Mouse (Mus musculus) neural tube, embryonic 12.5 days (tissue): ENCODE data around the gene Ppargc1a. TPM values are rescaled to one million over a fixed set of nuclear protein-coding genes. Genes with fewer than 3 reads are reported as not detected.

ENCODE experiments used
- ATAC-seq: fragments of 200-750 bp; cut with Nextera tagmentation; 2 replicates; pipeline ENCODE4 v1.8.0; 2017; ENCODE audit warnings: low read depth, mild to moderate bottlenecking, moderate TSS enrichment, moderate library complexity; ENCODE audit not compliant: low FRiP score
- H3K27ac ChIP-seq: fragments of 300-500 bp; sonication (generic); 2 replicates; pipeline ENCODE4 v1.5.1; 2016
- H3K27me3 ChIP-seq: fragments of 300-500 bp; sonication (generic); replicated peaks from 2 replicates; pipeline ENCODE4 v1.6.1; 2016; ENCODE audit warnings: mild to moderate bottlenecking
- H3K36me3 ChIP-seq: fragments of 300-500 bp; sonication (generic); 2 replicates; pipeline ENCODE4 v1.6.1; 2016; ENCODE audit warnings: mild to moderate bottlenecking
- H3K4me1 ChIP-seq: fragments of 300-500 bp; sonication (generic); 2 replicates; pipeline ENCODE4 v1.6.1; 2016
- H3K4me2 ChIP-seq: fragments of 300-500 bp; sonication (generic); replicated peaks from 2 replicates; pipeline ENCODE4 v1.6.1; 2016; ENCODE audit warnings: mild to moderate bottlenecking
- H3K4me3 ChIP-seq: fragments of 300-500 bp; sonication (generic); 2 replicates; pipeline ENCODE4 v1.5.1; 2016
- H3K9ac ChIP-seq: fragments of 300-500 bp; sonication (generic); 2 replicates; pipeline ENCODE4 v1.6.1; 2016; ENCODE audit warnings: mild to moderate bottlenecking
- H3K9me3 ChIP-seq: fragments of 300-500 bp; sonication (generic); 2 replicates; pipeline ENCODE4 v1.6.1; 2016; ENCODE audit warnings: mild to moderate bottlenecking
- WGBS: fragments of 180-500 bp; shearing (Covaris S2); methylation state at CpG from one replicate; pipeline ENCODE4 v1.1.7; 2016; 5-methylcytosine and 5-hydroxymethylcytosine counted together
- polyA plus RNA-seq: library from polyadenylated mRNA; unstranded; fragments of >200 nt; fragmentation: Nextera tagmentation; extraction: Ambion mirVana; gene quantifications from 2 replicates; pipeline ENCODE4 v1.2.1, GENCODE M21; 2016

Gene Ppargc1a
- polyA plus RNA-seq, 1 experiment from 2014 or later, result 4.2 TPM

DNA sequence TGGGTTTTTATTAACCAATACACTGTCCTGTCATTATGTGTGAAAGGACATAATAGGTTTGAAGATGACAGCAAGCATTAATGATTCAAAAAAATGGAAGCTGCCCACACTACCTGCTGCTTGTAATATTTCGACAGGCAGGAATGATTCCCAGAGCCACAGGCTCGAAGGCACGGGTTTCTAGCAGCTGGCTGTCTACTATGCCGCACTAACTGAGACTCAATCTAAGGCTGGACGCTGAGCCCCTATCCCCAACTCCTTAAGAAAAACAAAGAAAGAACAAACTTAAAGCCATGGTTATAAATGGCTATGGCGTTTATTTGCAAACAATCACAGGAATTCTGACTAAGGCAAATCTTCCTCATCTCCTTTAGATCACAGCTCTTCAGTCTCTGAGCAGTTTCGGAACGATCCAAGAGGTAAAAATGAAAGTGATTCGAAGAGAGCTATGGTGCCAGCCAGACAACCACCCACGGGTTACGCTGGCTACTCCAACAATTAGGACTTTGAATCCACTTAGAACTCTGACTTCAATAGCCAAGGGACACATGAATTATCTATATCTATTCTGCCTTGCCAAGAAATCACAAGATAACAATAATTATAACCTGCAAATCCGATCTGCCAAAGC, 15.6 kb downstream of the Ppargc1a start:
- Histone ChIP-seq H3K36me3 (no peaks in the 10 kb centered on the region), H3K9ac (peak overlapping the region; percentile 45; the same call in 1 of the 2 replicates), H3K4me2 (peak overlapping the region; percentile 71), H3K27me3 (no peaks in the 10 kb centered on the region), H3K4me3 (peak overlapping the region; percentile 41), H3K9me3 (no peaks in the 10 kb centered on the region), H3K27ac (no peak overlapping the region), H3K4me1 (peaks cover 9% of the 10 kb centered on the region)
- ATAC-seq, result peak; percentile 41; the same call in 1 of the 2 replicates
- WGBS, result 12% methylated on average over 12 of the region's 12 CpGs

GRCm38 (mm10) chr5:51547442-51548035, 20.0 kb downstream of the Ppargc1a start:
- Histone ChIP-seq H3K4me1 (no peaks in the 10 kb centered on the region), H3K4me3 (no peak overlapping the region), H3K27me3 (no peaks in the 10 kb centered on the region), H3K4me2 (no peak overlapping the region), H3K27ac (no peak overlapping the region), H3K36me3 (no peaks in the 10 kb centered on the region), H3K9me3 (no peaks in the 10 kb centered on the region), H3K9ac (no peak overlapping the region)
- no peak for ATAC-seq
- WGBS, result 75% methylated on average over 6 of the region's 6 CpGs

GRCm38 (mm10) chr5:51546817-51547216, 20.7 kb downstream of the Ppargc1a start:
- 88% methylated on average over 3 of the region's 3 CpGs for WGBS
- Histone ChIP-seq H3K9me3 (no peaks in the 10 kb centered on the region), H3K9ac (no peak overlapping the region), H3K4me1 (no peaks in the 10 kb centered on the region), H3K4me3 (no peak overlapping the region), H3K27ac (no peak overlapping the region), H3K36me3 (no peaks in the 10 kb centered on the region), H3K4me2 (no peak overlapping the region), H3K27me3 (no peaks in the 10 kb centered on the region)
- ATAC-seq, result no peak

DNA sequence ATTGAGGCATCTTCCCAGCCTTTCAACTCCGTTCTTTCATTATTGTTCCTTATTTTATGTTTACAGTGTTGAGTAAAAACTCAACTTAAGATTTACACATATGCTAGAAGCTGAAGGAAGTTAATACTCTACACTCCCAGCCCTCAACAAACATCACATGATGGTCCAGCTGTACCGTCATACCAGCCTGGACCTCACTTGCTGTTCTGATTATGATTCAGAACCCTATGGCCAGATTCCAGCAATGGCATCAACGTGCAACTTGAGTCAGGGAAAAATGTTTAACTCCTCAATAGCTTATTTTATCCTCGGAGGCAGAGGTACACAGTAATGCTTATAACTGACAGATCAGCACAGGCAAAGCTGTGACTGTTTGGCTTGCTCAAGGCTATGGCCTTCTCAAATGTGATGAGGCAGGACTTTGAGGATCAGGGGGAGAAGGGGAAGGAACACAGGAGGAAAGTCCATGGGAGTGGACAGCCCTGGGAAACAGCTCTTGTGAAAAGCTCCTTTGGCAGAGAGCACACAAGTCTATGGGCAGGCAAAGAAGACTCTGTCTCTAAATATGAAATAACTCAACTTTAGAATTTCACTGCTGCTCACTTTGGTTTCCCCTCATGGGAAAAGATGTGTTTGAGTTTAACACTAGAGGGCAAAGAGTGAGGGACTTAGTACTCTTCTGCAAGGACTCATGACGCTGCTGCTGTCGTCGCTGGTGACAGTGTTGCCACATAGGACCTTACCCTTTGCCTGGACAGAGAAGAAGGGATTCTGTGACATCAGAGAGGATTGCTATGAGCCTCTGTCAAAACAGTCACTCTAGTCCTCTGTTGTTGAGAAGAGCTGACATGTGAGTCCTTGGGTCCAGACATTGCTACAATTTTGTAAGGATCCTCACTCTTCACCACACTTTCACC, 22.1 kb downstream of the Ppargc1a start:
- Histone ChIP-seq H3K4me1 (no peaks in the 10 kb centered on the region), H3K4me3 (no peak overlapping the region), H3K36me3 (no peaks in the 10 kb centered on the region), H3K9me3 (no peaks in the 10 kb centered on the region), H3K27ac (no peak overlapping the region), H3K9ac (no peak overlapping the region), H3K4me2 (no peak overlapping the region), H3K27me3 (no peaks in the 10 kb centered on the region)
- 92% methylated on average over 7 of the region's 7 CpGs for WGBS
- ATAC-seq, result no peak

GRCm38 (mm10) chr5:51544141-51544735, 23.3 kb downstream of the Ppargc1a start:
- Histone ChIP-seq H3K4me3 (no peak overlapping the region), H3K36me3 (no peaks in the 10 kb centered on the region), H3K27ac (no peak overlapping the region), H3K9me3 (no peaks in the 10 kb centered on the region), H3K4me2 (no peak overlapping the region), H3K27me3 (no peaks in the 10 kb centered on the region), H3K9ac (no peak overlapping the region), H3K4me1 (no peaks in the 10 kb centered on the region)
- ATAC-seq, result 0 out of 2 replicates have a peak, but pooled peaks have one; percentile 44
- WGBS, result 30% methylated on average over 8 of the region's 8 CpGs

GRCm38 (mm10) chr5:51541557-51541956, 26.0 kb downstream of the Ppargc1a start:
- no peak for ATAC-seq
- H3K4me2 ChIP-seq, result no peak overlapping the region
- H3K4me1 ChIP-seq, result no peaks in the 10 kb centered on the region
- H3K27me3 ChIP-seq, result no peaks in the 10 kb centered on the region
- H3K36me3 ChIP-seq, result no peaks in the 10 kb centered on the region
- no peak overlapping the region for H3K9ac ChIP-seq
- no peak overlapping the region for H3K4me3 ChIP-seq
- no peak overlapping the region for H3K27ac ChIP-seq
- 82% methylated on average over 3 of the region's 3 CpGs for WGBS
- H3K9me3 ChIP-seq, result no peaks in the 10 kb centered on the region

- 79% methylated on average over 4 of the region's 4 CpGs for WGBS
- no peak overlapping the region for H3K27ac ChIP-seq
- no peaks in the 10 kb centered on the region for H3K9me3 ChIP-seq
- no peak overlapping the region for H3K4me2 ChIP-seq
- H3K4me3 ChIP-seq, result no peak overlapping the region
- no peak overlapping the region for H3K9ac ChIP-seq
- no peaks in the 10 kb centered on the region for H3K36me3 ChIP-seq
- no peak for ATAC-seq
- H3K4me1 ChIP-seq, result no peaks in the 10 kb centered on the region
- H3K27me3 ChIP-seq, result no peaks in the 10 kb centered on the region
These were observed 26.7 kb downstream of the Ppargc1a start for GRCm38 (mm10) chr5:51540816-51541215.

DNA sequence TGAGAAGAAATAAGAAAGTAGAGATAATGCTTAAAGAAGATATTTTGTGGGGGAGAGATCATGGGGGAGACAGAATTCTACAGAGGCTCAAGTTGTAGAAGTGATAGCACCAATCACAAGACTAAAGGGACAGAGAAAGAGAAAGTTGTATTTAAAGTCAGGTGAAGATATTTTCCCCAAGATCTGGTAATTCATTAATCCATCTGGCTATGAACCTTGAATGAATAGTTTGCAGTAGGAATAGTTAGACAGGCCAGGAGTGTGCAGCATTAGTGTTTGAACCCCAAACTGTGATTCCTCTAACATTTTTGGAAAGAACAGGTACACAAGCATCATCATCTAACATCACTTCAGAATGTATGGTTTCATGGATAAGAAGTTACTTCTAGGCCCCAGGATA, 28.0 kb downstream of the Ppargc1a start:
- no peaks in the 10 kb centered on the region for H3K27me3 ChIP-seq
- no peak overlapping the region for H3K27ac ChIP-seq
- no peak overlapping the region for H3K9ac ChIP-seq
- H3K36me3 ChIP-seq, result no peaks in the 10 kb centered on the region
- no peak for ATAC-seq
- H3K4me1 ChIP-seq, result no peaks in the 10 kb centered on the region
- no peak overlapping the region for H3K4me3 ChIP-seq
- no peaks in the 10 kb centered on the region for H3K9me3 ChIP-seq
- no peak overlapping the region for H3K4me2 ChIP-seq

GRCm38 (mm10) chr5:51538319-51538718, 29.2 kb downstream of the Ppargc1a start:
- WGBS, result 77% methylated on average over 6 of the region's 6 CpGs
- no peaks in the 10 kb centered on the region for H3K27me3 ChIP-seq
- H3K9me3 ChIP-seq, result no peaks in the 10 kb centered on the region
- H3K4me3 ChIP-seq, result no peak overlapping the region
- H3K4me2 ChIP-seq, result no peak overlapping the region
- ATAC-seq, result no peak
- no peak overlapping the region for H3K9ac ChIP-seq
- no peaks in the 10 kb centered on the region for H3K36me3 ChIP-seq
- H3K27ac ChIP-seq, result no peak overlapping the region
- no peaks in the 10 kb centered on the region for H3K4me1 ChIP-seq

DNA sequence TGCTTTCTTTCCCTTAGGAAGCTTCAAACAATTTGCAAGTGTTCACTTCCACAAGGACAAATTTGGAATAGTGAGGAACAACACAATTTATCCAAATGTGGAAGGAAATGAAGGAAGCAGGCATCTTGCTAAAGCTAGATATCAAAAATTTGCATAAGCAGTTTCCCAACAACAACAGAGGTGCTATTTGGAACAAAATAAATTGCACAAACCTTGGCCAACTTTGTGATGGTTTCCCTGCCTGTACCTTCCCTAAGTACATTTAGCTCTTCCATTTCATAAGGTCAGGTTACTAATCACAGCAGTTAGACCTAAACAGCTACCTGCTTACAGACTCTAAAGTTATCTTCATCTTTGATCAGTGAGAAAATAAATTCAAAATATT, 29.9 kb downstream of the Ppargc1a start:
- Histone ChIP-seq H3K9ac (no peak overlapping the region), H3K4me2 (no peak overlapping the region), H3K4me1 (no peaks in the 10 kb centered on the region), H3K27me3 (no peaks in the 10 kb centered on the region), H3K4me3 (no peak overlapping the region), H3K36me3 (no peaks in the 10 kb centered on the region), H3K9me3 (no peaks in the 10 kb centered on the region), H3K27ac (no peak overlapping the region)
- ATAC-seq, result no peak

DNA sequence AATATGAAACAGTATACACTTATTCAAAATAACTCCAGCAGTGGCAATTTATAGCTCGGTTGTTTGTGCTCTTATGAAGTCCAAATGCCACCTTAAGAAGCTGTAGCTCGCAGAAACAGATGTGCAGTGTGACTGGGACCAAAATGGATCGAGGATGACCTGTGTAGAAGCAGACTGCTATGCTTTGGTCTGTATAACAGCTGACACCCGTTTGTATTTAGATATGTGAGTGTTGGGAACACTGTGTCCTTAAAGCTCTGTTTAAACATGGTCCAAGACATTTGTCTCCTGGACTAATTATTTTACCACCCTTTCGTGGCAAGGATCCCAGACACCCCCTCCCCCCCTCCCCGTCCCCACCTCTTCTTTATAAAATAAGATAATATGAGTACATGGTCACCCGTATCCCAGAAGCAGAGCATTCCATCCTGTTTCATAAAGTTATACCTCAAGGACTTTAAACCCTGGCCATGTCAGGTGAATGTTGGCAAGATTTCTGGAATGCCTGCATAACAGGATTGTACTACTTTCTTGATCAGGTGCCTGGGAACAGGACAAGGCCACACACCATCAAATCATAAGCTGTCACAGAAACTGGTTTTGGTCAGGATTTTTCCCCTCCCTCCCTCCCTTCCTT, 30.4 kb downstream of the Ppargc1a start:
- no peaks in the 10 kb centered on the region for H3K27me3 ChIP-seq
- no peaks in the 10 kb centered on the region for H3K36me3 ChIP-seq
- no peak overlapping the region for H3K4me2 ChIP-seq
- no peak overlapping the region for H3K4me3 ChIP-seq
- no peak overlapping the region for H3K27ac ChIP-seq
- no peaks in the 10 kb centered on the region for H3K4me1 ChIP-seq
- H3K9ac ChIP-seq, result no peak overlapping the region
- no peaks in the 10 kb centered on the region for H3K9me3 ChIP-seq
- ATAC-seq, result no peak
- 79% methylated on average over 7 of the region's 7 CpGs for WGBS

DNA sequence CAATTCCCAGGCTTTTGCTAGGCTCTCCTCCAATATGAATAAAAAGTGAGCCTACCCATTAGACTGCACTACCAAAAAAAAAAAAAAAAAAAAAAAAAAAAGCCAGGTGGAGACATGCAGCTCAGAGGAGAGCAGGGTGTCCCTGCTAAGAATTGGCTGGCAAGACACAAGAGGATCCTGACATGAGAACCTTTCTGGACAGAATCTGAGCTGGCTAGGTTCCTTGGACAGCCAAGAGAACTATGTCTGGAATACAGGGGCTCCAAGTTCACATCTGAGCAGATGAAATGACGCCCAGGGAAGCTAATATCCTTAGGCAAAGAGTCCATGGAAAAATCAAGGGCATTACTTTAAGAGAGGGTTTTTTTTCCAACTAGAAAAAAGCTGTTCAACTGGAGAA, 33.1 kb downstream of the Ppargc1a start:
- no peak for ATAC-seq

More for the DNA sequence above, 33.1 kb downstream of the Ppargc1a start:
- no peaks in the 10 kb centered on the region for H3K9me3 ChIP-seq
- no peak overlapping the region for H3K4me3 ChIP-seq
- H3K4me1 ChIP-seq, result no peaks in the 10 kb centered on the region
- no peak overlapping the region for H3K27ac ChIP-seq
- H3K36me3 ChIP-seq, result no peaks in the 10 kb centered on the region
- H3K27me3 ChIP-seq, result no peaks in the 10 kb centered on the region
- no peak overlapping the region for H3K9ac ChIP-seq
- 90% methylated on average over 1 of the region's 1 CpGs for WGBS
- H3K4me2 ChIP-seq, result no peak overlapping the region
